Mouse (Mus musculus): Measurements from ENCODE around the gene Avpr2.

Gene Avpr2

GRCm38 (mm10) chrX:73891551-73892152 lies at the start of gene Avpr2:
Gene Avpr2 (plus strand): TSS chrX:73892102.
- in situ Hi-C loops (cut with MboI, MseI) = no loop called here

- in situ Hi-C loops (cut with MboI, MseI) = no loop called here
These were observed 37.4 kb upstream of the Avpr2 start for GRCm38 (mm10) chrX:73854326-73855086.

- in situ Hi-C loops (cut with MboI, MseI) = no loop called here
These were observed 36.9 kb upstream of the Avpr2 start for GRCm38 (mm10) chrX:73855087-73855408.

GRCm38 (mm10) chrX:73864692-73865091 lies 27.2 kb upstream of the Avpr2 start:
- in situ Hi-C loops (cut with MboI, MseI) = no loop called here

- in situ Hi-C loops (cut with MboI, MseI) = no loop called here
These were observed 24.6 kb upstream of the Avpr2 start for GRCm38 (mm10) chrX:73867256-73867655.

- in situ Hi-C loops (cut with MboI, MseI) = no loop called here
These were observed 24.1 kb upstream of the Avpr2 start for GRCm38 (mm10) chrX:73867852-73868251.

GRCm38 (mm10) chrX:73869334-73869733 lies 22.6 kb upstream of the Avpr2 start:
- in situ Hi-C loops (cut with MboI, MseI) = no loop called here

GRCm38 (mm10) chrX:73871474-73871873 lies 20.4 kb upstream of the Avpr2 start:
- in situ Hi-C loops (cut with MboI, MseI) = no loop called here

GRCm38 (mm10) chrX:73871956-73872355 lies 19.9 kb upstream of the Avpr2 start:
- in situ Hi-C loops (cut with MboI, MseI) = no loop called here

GRCm38 (mm10) chrX:73875881-73876280 lies 16.0 kb upstream of the Avpr2 start:
- in situ Hi-C loops (cut with MboI, MseI) = no loop called here

- in situ Hi-C loops (cut with MboI, MseI) = no loop called here
These were observed 14.9 kb upstream of the Avpr2 start for GRCm38 (mm10) chrX:73877014-73877413.

- in situ Hi-C loops (cut with MboI, MseI) = no loop called here
These were observed 11.5 kb upstream of the Avpr2 start for GRCm38 (mm10) chrX:73880194-73881035.

- in situ Hi-C loops (cut with MboI, MseI) = no loop called here
These were observed 10.9 kb upstream of the Avpr2 start for GRCm38 (mm10) chrX:73881036-73881427.

- in situ Hi-C loops (cut with MboI, MseI) = no loop called here
These were observed 10.4 kb upstream of the Avpr2 start for GRCm38 (mm10) chrX:73881463-73881862.

- in situ Hi-C loops (cut with MboI, MseI) = no loop called here
These were observed 931 bp downstream of the Avpr2 start for GRCm38 (mm10) chrX:73892833-73893232.

GRCm38 (mm10) chrX:73895719-73896118 lies 3.8 kb downstream of the Avpr2 start, which contains the start of gene L1cam:
Gene L1cam (minus strand): TSS chrX:73896105.
- in situ Hi-C loops (cut with MboI, MseI) = loop anchor here (5.0 kb wide), 1 partner anchor 103 kb away; no protein-coding TSS in a partner anchor

GRCm38 (mm10) chrX:73897959-73898358 lies 6.1 kb downstream of the Avpr2 start:
- in situ Hi-C loops (cut with MboI, MseI) = loop anchor here (5.0 kb wide), 1 partner anchor 106 kb away; no protein-coding TSS in a partner anchor

GRCm38 (mm10) chrX:73910049-73910448 lies 18.1 kb downstream of the Avpr2 start:
- in situ Hi-C loops (cut with MboI, MseI) = loop anchor here (25.0 kb wide), 1 partner anchor 1202 kb away; no protein-coding TSS in a partner anchor

- in situ Hi-C loops (cut with MboI, MseI) = loop anchor here (25.0 kb wide), 1 partner anchor 1202 kb away; no protein-coding TSS in a partner anchor
These were observed 18.5 kb downstream of the Avpr2 start for GRCm38 (mm10) chrX:73910451-73910850.

GRCm38 (mm10) chrX:73911156-73911555 lies 19.3 kb downstream of the Avpr2 start:
- in situ Hi-C loops (cut with MboI, MseI) = loop anchor here (25.0 kb wide), 1 partner anchor 1201 kb away; no protein-coding TSS in a partner anchor

- in situ Hi-C loops (cut with MboI, MseI) = loop anchor here (25.0 kb wide), 1 partner anchor 1201 kb away; no protein-coding TSS in a partner anchor
These were observed 19.7 kb downstream of the Avpr2 start for GRCm38 (mm10) chrX:73911588-73911987.

Measured in T-helper 1 cell (primary cell).